Comparison of ENCODE assay signal across 20 mouse cellular contexts in the genomic region with DNA sequence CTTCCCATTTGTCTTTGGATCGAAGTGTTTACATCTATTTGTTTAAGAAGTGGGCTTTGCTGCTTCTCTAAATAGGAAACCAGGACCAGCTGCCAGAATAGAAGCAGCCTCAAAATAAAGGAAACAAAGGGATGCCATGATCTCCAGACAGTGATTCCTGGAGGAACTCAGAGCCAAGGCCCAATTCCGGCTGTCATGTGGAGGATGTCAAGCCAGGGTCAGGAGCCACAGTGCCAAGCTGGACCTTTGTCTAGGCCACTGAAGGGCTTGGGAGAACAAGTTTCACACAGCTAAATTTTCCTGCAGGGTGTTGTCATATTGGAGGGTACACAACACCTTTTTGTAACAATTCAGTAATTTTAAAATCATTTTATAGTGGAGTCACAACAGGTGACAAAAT. TPM values are rescaled to one million over a fixed set of nuclear protein-coding genes. Genes with fewer than 3 reads are reported as not detected.
DNase-seq lines count a peak whose midpoint lies in the region; ATAC-seq and TF ChIP-seq lines count a peak whose summit lies in the region.
"Had no signal": no experiment of that assay in that cellular context is flagged by ENCODE, and none has a peak within 500 bp of the region (broad histone marks: within the 10 kb centered on the region; RNA-seq: fewer than 3 reads in every experiment).

No protein-coding gene starts in this region.

- no peaks in the 10 kb centered on the region for H3K27me3 ChIP-seq in kidney, adult 2 months (replicated peaks; ENCODE audit: control insufficient read depth, insufficient read depth, low read length)
- H3K27me3 ChIP-seq in liver, embryonic 15.5 days = peaks cover 20% of the 10 kb centered on the region
- H3K27me3 ChIP-seq in liver, postnatal 0 days (ENCODE audit: insufficient read depth, low read length) = 0 out of 2 replicates have a peak, but pooled peaks cover 3% of the 10 kb centered on the region
- H3K27me3 ChIP-seq in midbrain, embryonic 11.5 days (ENCODE audit: control insufficient read depth, insufficient read depth, low read length) = no peaks in the 10 kb centered on the region
- H3K27me3 ChIP-seq in midbrain, embryonic 13.5 days = no peaks in the 10 kb centered on the region
- H3K27me3 ChIP-seq in heart, embryonic 11.5 days (ENCODE audit: control insufficient read depth, insufficient read depth, low read length) = no peaks in the 10 kb centered on the region
- H3K27me3 ChIP-seq: forebrain, embryonic 12.5 days; heart, embryonic 15.5 days; hindbrain, embryonic 13.5 days had no signal

- no peak overlapping the region for H3K4me2 ChIP-seq in liver, embryonic 15.5 days
- no peak overlapping the region for H3K4me2 ChIP-seq in liver, postnatal 0 days (ENCODE audit: low read depth, low read length)
- no peak overlapping the region for H3K4me2 ChIP-seq in midbrain, embryonic 11.5 days
- no peak overlapping the region for H3K4me2 ChIP-seq in midbrain, embryonic 13.5 days (replicated peaks)
- no peak overlapping the region for H3K4me2 ChIP-seq in heart, embryonic 11.5 days
- H3K4me2 ChIP-seq: embryonic facial prominence, embryonic 13.5 days; forebrain, embryonic 12.5 days; heart, embryonic 15.5 days; hindbrain, embryonic 13.5 days had no signal

- H3K36me3 ChIP-seq in kidney, adult 2 months (ENCODE audit: control insufficient read depth, insufficient read depth, low read length) = no peaks in the 10 kb centered on the region
- H3K36me3 ChIP-seq in liver, embryonic 15.5 days (replicated peaks) = no peaks in the 10 kb centered on the region
- no peaks in the 10 kb centered on the region for H3K36me3 ChIP-seq in liver, postnatal 0 days (replicated peaks; ENCODE audit: insufficient read depth, low read length)
- H3K36me3 ChIP-seq in midbrain, embryonic 11.5 days (ENCODE audit: control insufficient read depth, insufficient read depth, low read length) = no peaks in the 10 kb centered on the region
- H3K36me3 ChIP-seq in midbrain, embryonic 13.5 days = no peaks in the 10 kb centered on the region
- H3K36me3 ChIP-seq in heart, embryonic 11.5 days (ENCODE audit: control insufficient read depth, insufficient read depth, low read length) = no peaks in the 10 kb centered on the region
- H3K36me3 ChIP-seq: embryonic facial prominence, embryonic 13.5 days; forebrain, embryonic 12.5 days; heart, embryonic 10.5 days; heart, embryonic 15.5 days; hindbrain, embryonic 13.5 days had no signal

- no peak for TF ChIP-seq POLR2A in kidney, adult 2 months (IDR thresholded peaks at IDR 0.05; ENCODE audit: low read depth, low read length)

- no peak for ATAC-seq in liver, embryonic 15.5 days (ENCODE audit: insufficient read depth)
- no peak for ATAC-seq in liver, postnatal 0 days
- ATAC-seq in midbrain, embryonic 11.5 days (ENCODE audit: low FRiP score) = no peak
- no peak for ATAC-seq in midbrain, embryonic 13.5 days
- ATAC-seq in heart, embryonic 11.5 days (replicated peaks; ENCODE audit: insufficient number of reproducible peaks, low FRiP score, low TSS enrichment) = no peak
- ATAC-seq: forebrain, embryonic 16.5 days had no signal

- peak; percentile 66 for DNase-seq in kidney, adult 2 months
- DNase-seq in kidney, adult 11 months = no peak
- no peak for DNase-seq in liver, postnatal 0 days
- peak; percentile 12 for DNase-seq in midbrain, embryonic 11.5 days (ENCODE audit: low spot score, missing footprints)
- peak; percentile 45 for DNase-seq in lung, postnatal 36 days
- DNase-seq: cerebellum, adult 18-20 months; cerebellum, adult 9-11 months; cerebellum, postnatal 36 days; gastrocnemius, postnatal 10 days; heart, adult 18-20 months; heart, postnatal 14 days had no signal

- no peak for TF ChIP-seq EP300 in liver, postnatal 0 days (IDR thresholded peaks at IDR 0.05; ENCODE audit: low read depth)

- no peak overlapping the region for H3K4me3 ChIP-seq in kidney, adult 2 months (ENCODE audit: insufficient read depth, low read depth, low read length)
- H3K4me3 ChIP-seq in liver, embryonic 15.5 days (replicated peaks) = no peak overlapping the region
- H3K4me3 ChIP-seq in liver, postnatal 0 days (ENCODE audit: low read depth, low read length) = no peak overlapping the region
- H3K4me3 ChIP-seq in midbrain, embryonic 11.5 days (ENCODE audit: low read depth, low read length) = no peak overlapping the region
- H3K4me3 ChIP-seq in midbrain, embryonic 13.5 days (replicated peaks) = no peak overlapping the region
- H3K4me3 ChIP-seq in heart, embryonic 11.5 days (ENCODE audit: low read depth, low read length) = no peak overlapping the region
- H3K4me3 ChIP-seq: embryonic facial prominence, embryonic 13.5 days; forebrain, embryonic 12.5 days; heart, embryonic 10.5 days; heart, embryonic 15.5 days; hindbrain, embryonic 13.5 days had no signal

- H3K27ac ChIP-seq in kidney, adult 2 months (ENCODE audit: insufficient read depth, low read depth, low read length) = no peak overlapping the region
- H3K27ac ChIP-seq in liver, embryonic 15.5 days (replicated peaks) = 0 out of 2 replicates have a peak overlapping the region, but pooled peaks have one; percentile 38
- no peak overlapping the region for H3K27ac ChIP-seq in liver, postnatal 0 days (ENCODE audit: low read depth)
- no peak overlapping the region for H3K27ac ChIP-seq in midbrain, embryonic 11.5 days (ENCODE audit: low read depth, low read length)
- no peak overlapping the region for H3K27ac ChIP-seq in midbrain, embryonic 13.5 days
- no peak overlapping the region for H3K27ac ChIP-seq in heart, embryonic 11.5 days (ENCODE audit: low read depth, low read length)
- H3K27ac ChIP-seq: embryonic facial prominence, embryonic 13.5 days; forebrain, embryonic 12.5 days; heart, embryonic 10.5 days; heart, embryonic 15.5 days; hindbrain, embryonic 13.5 days had no signal

- WGBS in kidney, adult 2 months = 71% methylated on average over 2 of the region's 2 CpGs
- 82% methylated on average over 2 of the region's 2 CpGs for WGBS in liver, embryonic 15.5 days (ENCODE audit: insufficient replicate concordance)
- WGBS in liver, postnatal 0 days (ENCODE audit: insufficient replicate concordance) = 73% methylated on average over 2 of the region's 2 CpGs
- WGBS in midbrain, embryonic 11.5 days = 83% methylated on average over 2 of the region's 2 CpGs
- 74% methylated on average over 2 of the region's 2 CpGs for WGBS in midbrain, embryonic 13.5 days
- 75% methylated on average over 2 of the region's 2 CpGs for WGBS in heart, embryonic 11.5 days (ENCODE audit: insufficient replicate concordance)

- H3K9me3 ChIP-seq in liver, embryonic 15.5 days (replicated peaks) = no peaks in the 10 kb centered on the region
- no peaks in the 10 kb centered on the region; the same call in 1 of the 2 replicates for H3K9me3 ChIP-seq in liver, postnatal 0 days (ENCODE audit: low read length)
- H3K9me3 ChIP-seq in midbrain, embryonic 11.5 days (ENCODE audit: control insufficient read depth, low read length) = no peaks in the 10 kb centered on the region
- H3K9me3 ChIP-seq in midbrain, embryonic 13.5 days = no peaks in the 10 kb centered on the region
- H3K9me3 ChIP-seq in heart, embryonic 11.5 days (replicated peaks; ENCODE audit: control insufficient read depth, low read length) = no peaks in the 10 kb centered on the region
- H3K9me3 ChIP-seq: heart, embryonic 10.5 days; heart, embryonic 15.5 days; hindbrain, embryonic 13.5 days had no signal

- peaks cover 20% of the 10 kb centered on the region; the same call in 1 of the 2 replicates for H3K4me1 ChIP-seq in kidney, adult 2 months (ENCODE audit: control insufficient read depth, insufficient read depth, low read length)
- peaks cover 40% of the 10 kb centered on the region for H3K4me1 ChIP-seq in liver, embryonic 15.5 days (replicated peaks)
- H3K4me1 ChIP-seq in liver, postnatal 0 days (ENCODE audit: insufficient read depth) = peaks cover 21% of the 10 kb centered on the region
- peaks cover 15% of the 10 kb centered on the region; the same call in 1 of the 2 replicates for H3K4me1 ChIP-seq in midbrain, embryonic 11.5 days (ENCODE audit: control insufficient read depth, insufficient read depth, low read length)
- peaks cover 33% of the 10 kb centered on the region for H3K4me1 ChIP-seq in midbrain, embryonic 13.5 days (replicated peaks)
- H3K4me1 ChIP-seq in heart, embryonic 11.5 days (ENCODE audit: control insufficient read depth, insufficient read depth, low read length) = peaks cover 22% of the 10 kb centered on the region

- TF ChIP-seq CTCF in kidney, adult 2 months (conservative IDR thresholded peaks at IDR 0.05; ENCODE audit: insufficient read depth, insufficient read length, low read depth, low read length) = no peak
- no peak for TF ChIP-seq CTCF in liver, postnatal 0 days (IDR thresholded peaks at IDR 0.05; ENCODE audit: low read depth)

- H3K9ac ChIP-seq in liver, embryonic 15.5 days = no peak overlapping the region
- H3K9ac ChIP-seq in liver, postnatal 0 days (replicated peaks) = no peak overlapping the region
- H3K9ac ChIP-seq in midbrain, embryonic 11.5 days (ENCODE audit: low read length) = no peak overlapping the region
- H3K9ac ChIP-seq in midbrain, embryonic 13.5 days (replicated peaks) = no peak overlapping the region
- no peak overlapping the region for H3K9ac ChIP-seq in heart, embryonic 11.5 days (ENCODE audit: low read depth, low read length)
- H3K9ac ChIP-seq: embryonic facial prominence, embryonic 13.5 days; forebrain, embryonic 12.5 days; heart, embryonic 15.5 days; hindbrain, embryonic 13.5 days had no signal

RNA-seq across cellular contexts. Expression of a gene that starts 3.6 kb away (rescaled TPM):
- 16.7 and 18.5 TPM in 2 replicates for polyA plus RNA-seq in kidney, adult 2 months (2012; rRNA removed)
- polyA plus RNA-seq in liver, embryonic 15.5 days (2015; fragmentation: Nextera tagmentation; extraction: Ambion mirVana) = 32.0 and 37.1 TPM in 2 replicates
- 8.5 and 11.8 TPM in 2 replicates for polyA plus RNA-seq in liver, postnatal 0 days (2015; fragmentation: Nextera tagmentation; extraction: Ambion mirVana)
- 13.9 and 15.8 TPM in 2 replicates for polyA plus RNA-seq in midbrain, embryonic 11.5 days (2014; fragmentation: Nextera tagmentation; extraction: Ambion mirVana)
- 17.3 and 18.8 TPM in 2 replicates for polyA plus RNA-seq in midbrain, embryonic 13.5 days (2015; fragmentation: Nextera tagmentation; extraction: Ambion mirVana)
- polyA plus RNA-seq in heart, embryonic 11.5 days (2014; fragmentation: Nextera tagmentation; extraction: Ambion mirVana) = 5.1 and 5.6 TPM in 2 replicates

RNA-seq across cellular contexts. Expression of a gene that starts 36.3 kb away (rescaled TPM):
- 43.5 and 46.7 TPM in 2 replicates for polyA plus RNA-seq in kidney, adult 2 months (2012; rRNA removed)
- polyA plus RNA-seq in liver, embryonic 15.5 days (2015; fragmentation: Nextera tagmentation; extraction: Ambion mirVana) = 5.6 and 5.9 TPM in 2 replicates
- 3.4 and 4.6 TPM in 2 replicates for polyA plus RNA-seq in liver, postnatal 0 days (2015; fragmentation: Nextera tagmentation; extraction: Ambion mirVana)
- 12.8 and 13.0 TPM in 2 replicates for polyA plus RNA-seq in midbrain, embryonic 11.5 days (2014; fragmentation: Nextera tagmentation; extraction: Ambion mirVana)
- polyA plus RNA-seq in midbrain, embryonic 13.5 days (2015; fragmentation: Nextera tagmentation; extraction: Ambion mirVana) = 28.8 and 32.1 TPM in 2 replicates
- polyA plus RNA-seq in heart, embryonic 11.5 days (2014; fragmentation: Nextera tagmentation; extraction: Ambion mirVana) = 7.9 TPM in 2 replicates

Comparison
In these comparisons a context has a peak if more than half of its experiments do, and no peak if none do; other contexts are left out.
1. DNase-seq: peak in kidney, adult 2 months (single experiment), midbrain, embryonic 11.5 days (single experiment) and lung, postnatal 36 days (single experiment); none in kidney, adult 11 months (single experiment) and liver, postnatal 0 days (single experiment).